In the genomic region with DNA sequence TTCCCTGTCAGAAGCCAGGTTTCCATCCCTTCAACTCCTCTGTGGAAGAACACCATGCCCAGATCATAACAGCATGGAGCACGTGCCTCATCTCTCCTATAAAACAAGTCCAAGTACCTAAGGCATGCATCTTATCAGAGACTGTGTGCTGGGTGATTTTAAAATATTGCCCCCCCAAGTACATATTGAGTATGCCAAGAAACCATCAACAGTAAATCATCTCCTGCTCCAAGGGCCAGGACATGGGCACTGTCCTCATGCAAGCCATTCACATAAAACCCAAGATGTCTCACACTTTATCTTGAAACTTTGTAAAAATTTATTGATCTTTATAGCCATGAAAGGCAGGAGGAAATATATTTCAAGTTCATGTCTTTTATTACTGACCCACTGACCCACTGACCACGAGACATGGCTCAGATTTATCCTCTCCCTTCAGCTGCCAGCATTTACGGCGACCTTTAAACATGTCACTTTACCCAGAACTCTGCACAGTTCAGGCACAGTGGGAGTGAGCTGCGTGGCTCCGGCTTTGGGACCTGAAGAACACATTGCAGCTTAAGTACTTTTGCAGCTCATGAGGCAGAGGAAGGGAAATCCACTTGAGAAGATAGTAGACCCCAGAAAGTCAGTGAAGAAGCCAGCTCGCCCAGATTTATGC, we compare ENCODE assay signal across 24 mouse cellular contexts.
A peak's percentile ranks its signal among the peaks of the same experiment; 100 is the strongest.
DNase-seq lines count a peak whose midpoint lies in the region; ATAC-seq lines count a peak whose summit lies in the region.
"Had no signal": no experiment of that assay in that cellular context is flagged by ENCODE, and none has a peak within 500 bp of the region (broad histone marks: within the 10 kb centered on the region; RNA-seq: fewer than 3 reads in every experiment).

No protein-coding gene starts in this region.

- H3K36me3 ChIP-seq in heart, embryonic 10.5 days: no peaks in the 10 kb centered on the region
- no peaks in the 10 kb centered on the region for H3K36me3 ChIP-seq in kidney, embryonic 15.5 days
- H3K36me3 ChIP-seq: forebrain, embryonic 10.5 days; hindbrain, embryonic 10.5 days; hindbrain, embryonic 13.5 days had no signal

- H3K27me3 ChIP-seq in heart, embryonic 10.5 days (ENCODE audit: insufficient read depth, poor library complexity, severe bottlenecking): no peaks in the 10 kb centered on the region
- H3K27me3 ChIP-seq in kidney, embryonic 15.5 days: peaks cover 3% of the 10 kb centered on the region; the same call in 1 of the 2 replicates
- H3K27me3 ChIP-seq: forebrain, embryonic 13.5 days; hindbrain, embryonic 13.5 days had no signal

- H3K4me3 ChIP-seq in heart, embryonic 10.5 days: no peak overlapping the region
- no peak overlapping the region for H3K4me3 ChIP-seq in kidney, embryonic 15.5 days (replicated peaks)
- H3K4me3 ChIP-seq: forebrain, embryonic 10.5 days; forebrain, embryonic 13.5 days; heart, adult 2 months; hindbrain, embryonic 10.5 days; hindbrain, embryonic 13.5 days had no signal

- no peak overlapping the region for H3K27ac ChIP-seq in heart, embryonic 10.5 days
- 0 out of 2 replicates have a peak overlapping the region, but pooled peaks have one; percentile 7 for H3K27ac ChIP-seq in kidney, embryonic 15.5 days
- H3K27ac ChIP-seq: forebrain, embryonic 10.5 days; forebrain, embryonic 13.5 days; heart, adult 2 months; hindbrain, embryonic 10.5 days; hindbrain, embryonic 13.5 days had no signal

- no peaks in the 10 kb centered on the region for H3K9me3 ChIP-seq in heart, embryonic 10.5 days
- no peaks in the 10 kb centered on the region for H3K9me3 ChIP-seq in kidney, embryonic 15.5 days (replicated peaks)
- H3K9me3 ChIP-seq: forebrain, embryonic 10.5 days; forebrain, embryonic 13.5 days; hindbrain, embryonic 10.5 days; hindbrain, embryonic 13.5 days had no signal

- intact Hi-C loops in heart, postnatal 25 days (cut with DNase I): no loop called here

- no peak overlapping the region for H3K9ac ChIP-seq in kidney, embryonic 15.5 days
- H3K9ac ChIP-seq: forebrain, embryonic 13.5 days; hindbrain, embryonic 13.5 days had no signal

- peak; percentile 38 for DNase-seq in heart, embryonic 10.5 days (ENCODE audit: low spot score)
- DNase-seq in heart, postnatal 25 days (ENCODE audit: low spot score): no peak
- no peak for DNase-seq in kidney, postnatal 36 days
- DNase-seq in kidney, postnatal 14 days: peak; percentile 6
- no peak for DNase-seq in kidney, adult 8-10 months
- DNase-seq: adrenal gland, adult 8-10 months; adrenal gland, postnatal 25 days; cerebellum, adult 11-12 months; cerebellum, adult 8-10 months; cerebellum, postnatal 10 days; cerebellum, postnatal 36 days; gastrocnemius, postnatal 10 days; gastrocnemius, postnatal 36 days; heart, adult 2 months; heart, postnatal 36 days had no signal

- no peak overlapping the region for H3K4me2 ChIP-seq in kidney, embryonic 15.5 days
- H3K4me2 ChIP-seq: forebrain, embryonic 13.5 days; heart, embryonic 11.5 days; hindbrain, embryonic 13.5 days had no signal

- 90% methylated on average over 7 of the region's 7 CpGs for WGBS in heart, embryonic 10.5 days
- 34% methylated on average over 7 of the region's 7 CpGs for WGBS in kidney, embryonic 15.5 days

- no peaks in the 10 kb centered on the region for H3K4me1 ChIP-seq in heart, embryonic 10.5 days
- H3K4me1 ChIP-seq in kidney, embryonic 15.5 days: peaks cover 10% of the 10 kb centered on the region
- H3K4me1 ChIP-seq: forebrain, embryonic 10.5 days; forebrain, embryonic 13.5 days; hindbrain, embryonic 10.5 days; hindbrain, embryonic 13.5 days had no signal

- peak; percentile 76 for ATAC-seq in kidney, embryonic 15.5 days (replicated peaks; ENCODE audit: low FRiP score)
- ATAC-seq: activated CD4-positive, CD25-positive, alpha-beta regulatory T cell, adult 4 months; forebrain, embryonic 13.5 days; forebrain, embryonic 16.5 days; hindbrain, embryonic 16.5 days had no signal

Comparison
In these comparisons a context has a peak if more than half of its experiments do, and no peak if none do; other contexts are left out.
1. DNase-seq: peak in heart, embryonic 10.5 days (single experiment) and kidney, postnatal 14 days (single experiment); none in heart, postnatal 25 days (single experiment), kidney, postnatal 36 days (0 of 2) and kidney, adult 8-10 months (0 of 2).